Mouse (Mus musculus): ENCODE measurements at regions not wholly inside any gene's neighbourhood (a gene's known extent, or its start where the extent isn't known, plus 50 kb on each side); places are given as distances from the start of the nearest gene placed in this dataset.

DNA sequence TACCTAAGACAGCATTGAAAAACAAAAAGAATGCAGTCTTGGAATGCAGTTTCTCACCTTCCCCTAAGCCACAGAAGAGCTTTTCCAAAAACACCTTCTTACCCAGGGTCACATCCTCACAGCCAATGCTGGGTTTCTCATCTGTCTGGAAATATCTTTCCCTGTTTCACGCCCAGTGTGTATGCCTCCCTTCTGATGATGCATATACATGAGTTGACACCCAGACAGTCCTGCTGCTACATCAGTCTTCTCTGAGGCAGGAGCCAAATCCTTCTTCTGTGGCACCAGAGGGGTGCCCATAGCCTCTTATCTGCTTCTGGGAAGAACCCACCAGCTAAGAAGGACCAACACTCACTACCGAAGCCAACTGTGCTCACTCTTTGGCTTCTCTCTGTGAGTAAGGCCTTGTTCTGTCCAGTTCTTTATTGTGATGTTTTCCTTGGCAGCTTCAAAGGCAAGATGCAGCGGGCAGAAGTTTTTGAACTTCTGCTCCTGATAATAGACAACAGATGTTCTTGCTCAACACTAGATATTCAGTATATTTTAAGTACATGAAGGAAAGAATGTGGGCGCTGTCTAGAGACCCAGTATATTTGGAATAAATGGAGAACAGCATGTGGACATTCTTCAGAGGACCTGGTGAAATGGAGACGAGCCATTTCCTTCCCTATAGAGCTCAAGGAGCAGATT is 228.2 kb downstream of the Nuak1 start:
- H3K27ac ChIP-seq (ENCODE audit: low read length), result no peak overlapping the region
- H3K4me3 ChIP-seq (ENCODE audit: low read depth, low read length), result no peak overlapping the region
- no peaks in the 10 kb centered on the region for H3K36me3 ChIP-seq (ENCODE audit: control insufficient read depth, insufficient read depth, low read length)
- no peaks in the 10 kb centered on the region for H3K4me1 ChIP-seq (ENCODE audit: control insufficient read depth, insufficient read depth, low read length)
- H3K9ac ChIP-seq (replicated peaks; ENCODE audit: low read depth, low read length), result no peak overlapping the region
- H3K4me2 ChIP-seq (replicated peaks; ENCODE audit: low read depth, low read length), result no peak overlapping the region
- peaks cover 3% of the 10 kb centered on the region; the same call in 1 of the 2 replicates for H3K9me3 ChIP-seq (ENCODE audit: control insufficient read depth, low read depth, low read length)
- 74% methylated on average over 5 of the region's 5 CpGs for WGBS
- H3K27me3 ChIP-seq (ENCODE audit: control insufficient read depth, insufficient read depth, low read length), result no peaks in the 10 kb centered on the region
- no peak for ATAC-seq (ENCODE audit: insufficient number of reproducible peaks, insufficient read depth, low FRiP score, low read depth)

DNA sequence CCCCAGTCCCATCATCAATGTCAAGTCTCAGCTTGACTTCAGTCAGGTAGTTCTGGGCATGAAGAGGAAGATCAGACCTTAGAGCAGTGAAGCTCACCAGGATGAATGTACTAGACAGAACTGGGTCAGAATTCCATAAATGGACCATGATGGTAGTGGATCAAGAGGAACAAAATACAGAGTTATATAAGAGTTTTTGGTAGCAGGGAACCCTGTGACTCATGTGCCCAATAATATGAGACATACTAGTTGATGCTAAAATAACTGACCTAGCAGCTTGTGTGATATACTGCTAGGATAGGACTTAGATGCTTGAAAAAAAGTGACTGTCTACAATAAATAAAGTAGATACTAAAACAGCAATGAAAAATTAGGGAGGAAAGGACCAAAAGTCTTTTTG is 225.6 kb downstream of the Nuak1 start:
- H3K9ac ChIP-seq (replicated peaks; ENCODE audit: low read depth, low read length), result no peak overlapping the region
- no peak overlapping the region for H3K4me3 ChIP-seq (ENCODE audit: low read depth, low read length)
- no peaks in the 10 kb centered on the region for H3K4me1 ChIP-seq (ENCODE audit: control insufficient read depth, insufficient read depth, low read length)
- H3K36me3 ChIP-seq (ENCODE audit: control insufficient read depth, insufficient read depth, low read length), result no peaks in the 10 kb centered on the region
- no peak for ATAC-seq (ENCODE audit: insufficient number of reproducible peaks, insufficient read depth, low FRiP score, low read depth)
- H3K9me3 ChIP-seq (ENCODE audit: control insufficient read depth, low read depth, low read length), result no peaks in the 10 kb centered on the region
- H3K27ac ChIP-seq (ENCODE audit: low read length), result no peak overlapping the region
- H3K4me2 ChIP-seq (replicated peaks; ENCODE audit: low read depth, low read length), result no peak overlapping the region
- H3K27me3 ChIP-seq (ENCODE audit: control insufficient read depth, insufficient read depth, low read length), result no peaks in the 10 kb centered on the region

DNA sequence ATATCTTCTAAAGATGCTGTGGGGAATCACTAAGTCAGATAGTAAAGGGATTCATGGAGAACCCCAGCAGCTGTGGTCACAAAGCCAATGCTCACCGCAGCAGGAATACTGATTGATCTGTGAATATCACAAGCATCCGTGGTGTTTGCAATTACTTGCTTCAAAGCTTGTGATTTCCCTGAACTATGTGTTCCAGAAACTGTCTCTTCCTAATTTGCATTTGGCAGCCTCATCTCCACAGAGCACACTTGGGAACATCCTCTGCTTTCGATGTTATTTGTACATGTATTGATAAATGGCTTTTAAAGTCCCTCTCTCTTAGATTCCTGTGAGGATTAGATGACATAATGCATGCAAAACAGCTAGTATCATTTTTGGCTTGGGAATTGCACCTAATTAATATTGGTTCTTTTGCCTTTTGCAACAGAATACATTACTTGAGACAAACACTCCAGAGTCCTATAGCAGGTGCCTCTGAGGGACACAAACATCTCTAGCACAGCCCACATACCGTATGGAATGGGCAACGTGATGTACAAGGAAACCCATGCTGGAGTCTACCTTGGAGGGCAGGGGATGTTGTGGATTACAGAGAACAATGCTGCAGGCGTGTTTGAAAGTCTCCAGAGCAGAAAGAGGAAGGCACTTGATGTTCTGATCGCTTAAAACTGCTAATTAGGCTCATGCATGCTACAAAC is 211.0 kb downstream of the Nuak1 start:
- Histone ChIP-seq H3K9me3 (ENCODE audit: control insufficient read depth, low read depth, low read length) (no peaks in the 10 kb centered on the region), H3K9ac (replicated peaks; ENCODE audit: low read depth, low read length) (no peak overlapping the region), H3K27ac (ENCODE audit: low read length) (no peak overlapping the region), H3K4me2 (replicated peaks; ENCODE audit: low read depth, low read length) (no peak overlapping the region), H3K27me3 (ENCODE audit: control insufficient read depth, insufficient read depth, low read length) (no peaks in the 10 kb centered on the region), H3K36me3 (ENCODE audit: control insufficient read depth, insufficient read depth, low read length) (no peaks in the 10 kb centered on the region), H3K4me1 (ENCODE audit: control insufficient read depth, insufficient read depth, low read length) (no peaks in the 10 kb centered on the region), H3K4me3 (ENCODE audit: low read depth, low read length) (no peak overlapping the region)
- 76% methylated on average over 7 of the region's 7 CpGs for WGBS
- no peak for ATAC-seq (ENCODE audit: insufficient number of reproducible peaks, insufficient read depth, low FRiP score, low read depth)

DNA sequence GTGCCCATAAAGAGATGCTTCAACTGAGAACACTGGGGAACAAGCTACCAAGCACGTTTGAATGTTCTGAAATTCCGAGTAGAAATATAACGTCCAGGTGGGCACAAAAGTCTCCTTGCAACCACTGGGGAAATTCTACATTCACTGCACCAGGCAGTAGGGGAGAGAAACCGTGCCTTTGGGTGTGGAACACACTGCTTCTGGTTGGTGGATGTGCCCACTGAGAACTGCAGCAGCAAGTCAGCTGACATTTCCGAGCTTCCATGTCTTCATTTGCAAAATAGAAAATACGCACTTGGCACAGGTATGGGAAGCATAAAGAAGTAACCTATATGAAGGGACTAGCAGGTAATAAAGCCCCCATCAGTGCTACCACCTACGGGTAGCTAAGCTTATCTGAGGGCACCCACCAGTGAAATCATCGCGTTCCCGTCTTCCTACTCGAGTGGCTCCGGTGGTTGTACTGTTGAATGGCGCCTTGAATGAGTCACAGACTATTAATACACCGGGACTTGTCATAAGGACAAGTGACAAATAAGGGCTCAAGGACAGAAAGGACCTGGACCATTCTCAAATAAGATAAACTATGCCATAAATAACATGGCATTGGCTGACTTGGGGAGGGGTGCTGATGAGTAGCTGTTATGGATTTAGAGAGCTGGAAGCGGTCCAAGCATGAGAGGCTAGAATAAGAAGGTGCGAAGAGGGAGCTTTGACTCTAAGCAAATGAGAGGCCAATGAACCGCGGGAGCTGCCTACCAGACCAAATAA is 210.2 kb downstream of the Nuak1 start:
- ATAC-seq (ENCODE audit: insufficient number of reproducible peaks, insufficient read depth, low FRiP score, low read depth), result no peak
- Histone ChIP-seq H3K4me3 (ENCODE audit: low read depth, low read length) (no peak overlapping the region), H3K27ac (ENCODE audit: low read length) (no peak overlapping the region), H3K9me3 (ENCODE audit: control insufficient read depth, low read depth, low read length) (no peaks in the 10 kb centered on the region), H3K4me2 (replicated peaks; ENCODE audit: low read depth, low read length) (no peak overlapping the region), H3K36me3 (ENCODE audit: control insufficient read depth, insufficient read depth, low read length) (no peaks in the 10 kb centered on the region), H3K4me1 (ENCODE audit: control insufficient read depth, insufficient read depth, low read length) (no peaks in the 10 kb centered on the region), H3K9ac (replicated peaks; ENCODE audit: low read depth, low read length) (no peak overlapping the region), H3K27me3 (ENCODE audit: control insufficient read depth, insufficient read depth, low read length) (no peaks in the 10 kb centered on the region)
- WGBS, result 84% methylated on average over 18 of the region's 18 CpGs

DNA sequence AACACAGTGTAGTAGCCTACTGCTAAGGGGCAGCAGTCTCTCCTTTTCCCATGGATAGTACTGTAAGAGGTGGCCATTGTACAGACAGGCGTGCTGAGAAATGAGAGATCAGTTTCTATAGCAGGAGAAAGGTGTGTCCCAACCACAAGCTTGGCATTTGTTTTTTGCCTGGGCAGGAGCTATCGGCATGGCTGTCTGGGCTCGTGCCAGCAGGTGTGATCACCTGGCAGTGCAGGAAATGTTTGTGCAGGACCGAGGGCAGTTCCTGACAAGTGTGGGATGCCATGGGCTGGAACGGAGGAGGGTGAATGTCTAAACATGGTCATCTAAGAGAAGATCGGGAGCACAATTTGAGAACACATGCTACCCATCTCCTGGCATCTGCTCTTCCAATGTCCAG is 205.4 kb downstream of the Nuak1 start:
- ATAC-seq (ENCODE audit: insufficient number of reproducible peaks, insufficient read depth, low FRiP score, low read depth), result no peak
- H3K27ac ChIP-seq (ENCODE audit: low read length), result no peak overlapping the region
- no peaks in the 10 kb centered on the region for H3K27me3 ChIP-seq (ENCODE audit: control insufficient read depth, insufficient read depth, low read length)
- WGBS, result 90% methylated on average over 6 of the region's 6 CpGs
- no peaks in the 10 kb centered on the region for H3K36me3 ChIP-seq (ENCODE audit: control insufficient read depth, insufficient read depth, low read length)
- no peaks in the 10 kb centered on the region for H3K9me3 ChIP-seq (ENCODE audit: control insufficient read depth, low read depth, low read length)
- no peaks in the 10 kb centered on the region for H3K4me1 ChIP-seq (ENCODE audit: control insufficient read depth, insufficient read depth, low read length)
- H3K4me2 ChIP-seq (replicated peaks; ENCODE audit: low read depth, low read length), result no peak overlapping the region
- H3K9ac ChIP-seq (replicated peaks; ENCODE audit: low read depth, low read length), result no peak overlapping the region
- H3K4me3 ChIP-seq (ENCODE audit: low read depth, low read length), result no peak overlapping the region

DNA sequence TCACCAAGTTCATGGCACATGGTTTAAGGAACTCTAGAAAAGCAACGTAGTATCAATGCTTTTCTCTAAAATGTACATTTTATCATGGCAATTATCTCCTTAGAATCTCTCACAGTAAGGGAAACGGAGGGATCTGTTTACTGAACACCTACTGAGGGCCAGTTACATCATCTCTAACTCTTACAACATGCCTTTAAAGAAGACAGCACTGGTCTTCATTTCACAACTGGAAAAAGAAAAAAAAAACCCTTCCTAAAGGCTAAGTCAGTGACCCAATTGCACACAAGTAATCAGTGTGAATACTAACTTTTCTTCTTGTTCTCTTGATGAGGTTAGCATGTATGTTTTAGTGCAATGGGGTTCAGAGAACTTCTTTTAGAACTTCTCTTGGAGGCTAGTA is 204.2 kb downstream of the Nuak1 start:
- no peaks in the 10 kb centered on the region for H3K9me3 ChIP-seq (ENCODE audit: control insufficient read depth, low read depth, low read length)
- 69% methylated on average over 2 of the region's 2 CpGs for WGBS
- H3K4me1 ChIP-seq (ENCODE audit: control insufficient read depth, insufficient read depth, low read length), result no peaks in the 10 kb centered on the region
- no peak overlapping the region for H3K4me3 ChIP-seq (ENCODE audit: low read depth, low read length)
- H3K27me3 ChIP-seq (ENCODE audit: control insufficient read depth, insufficient read depth, low read length), result no peaks in the 10 kb centered on the region
- H3K36me3 ChIP-seq (ENCODE audit: control insufficient read depth, insufficient read depth, low read length), result no peaks in the 10 kb centered on the region
- ATAC-seq (ENCODE audit: insufficient number of reproducible peaks, insufficient read depth, low FRiP score, low read depth), result no peak
- no peak overlapping the region for H3K9ac ChIP-seq (replicated peaks; ENCODE audit: low read depth, low read length)
- no peak overlapping the region for H3K27ac ChIP-seq (ENCODE audit: low read length)
- no peak overlapping the region for H3K4me2 ChIP-seq (replicated peaks; ENCODE audit: low read depth, low read length)

DNA sequence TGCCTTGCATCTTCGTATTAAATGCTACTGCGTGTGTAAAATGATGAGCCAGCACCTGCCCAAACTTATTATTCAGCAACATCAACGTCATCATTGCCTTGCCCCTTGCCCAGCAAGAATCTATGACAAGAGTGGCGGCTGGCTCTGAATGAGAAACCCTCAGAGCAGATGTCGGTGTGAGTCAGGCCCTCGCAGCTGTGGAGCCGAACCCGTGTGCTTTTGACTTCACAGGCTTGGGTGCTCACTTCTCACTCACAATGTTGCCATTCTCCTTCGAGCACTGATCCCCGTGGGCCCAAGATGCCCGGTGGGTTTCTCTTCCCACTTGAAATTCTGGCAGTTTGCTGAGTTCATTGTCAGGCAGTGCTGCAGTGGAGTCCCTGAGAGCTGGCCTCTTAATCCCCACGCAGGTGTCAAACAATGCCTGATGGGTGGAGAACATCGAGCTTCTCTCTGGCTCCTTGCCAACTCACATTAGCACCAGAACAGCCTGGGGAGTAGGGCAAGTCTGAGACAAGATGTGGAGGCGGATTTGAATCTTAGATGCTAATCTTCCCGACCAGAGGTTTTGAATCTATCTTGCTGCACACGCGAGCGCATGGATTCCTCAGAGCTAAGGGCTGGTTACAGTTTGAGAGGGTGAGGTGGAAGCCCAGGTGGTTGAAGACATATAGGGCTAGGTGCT is 202.0 kb downstream of the Nuak1 start:
- Histone ChIP-seq H3K4me1 (ENCODE audit: control insufficient read depth, insufficient read depth, low read length) (no peaks in the 10 kb centered on the region), H3K4me3 (ENCODE audit: low read depth, low read length) (no peak overlapping the region), H3K9ac (replicated peaks; ENCODE audit: low read depth, low read length) (no peak overlapping the region), H3K9me3 (ENCODE audit: control insufficient read depth, low read depth, low read length) (peaks cover 6% of the 10 kb centered on the region; the same call in 1 of the 2 replicates), H3K36me3 (ENCODE audit: control insufficient read depth, insufficient read depth, low read length) (no peaks in the 10 kb centered on the region), H3K4me2 (replicated peaks; ENCODE audit: low read depth, low read length) (no peak overlapping the region), H3K27ac (ENCODE audit: low read length) (no peak overlapping the region), H3K27me3 (ENCODE audit: control insufficient read depth, insufficient read depth, low read length) (no peaks in the 10 kb centered on the region)
- no peak for ATAC-seq (ENCODE audit: insufficient number of reproducible peaks, insufficient read depth, low FRiP score, low read depth)
- WGBS, result 52% methylated on average over 18 of the region's 18 CpGs

DNA sequence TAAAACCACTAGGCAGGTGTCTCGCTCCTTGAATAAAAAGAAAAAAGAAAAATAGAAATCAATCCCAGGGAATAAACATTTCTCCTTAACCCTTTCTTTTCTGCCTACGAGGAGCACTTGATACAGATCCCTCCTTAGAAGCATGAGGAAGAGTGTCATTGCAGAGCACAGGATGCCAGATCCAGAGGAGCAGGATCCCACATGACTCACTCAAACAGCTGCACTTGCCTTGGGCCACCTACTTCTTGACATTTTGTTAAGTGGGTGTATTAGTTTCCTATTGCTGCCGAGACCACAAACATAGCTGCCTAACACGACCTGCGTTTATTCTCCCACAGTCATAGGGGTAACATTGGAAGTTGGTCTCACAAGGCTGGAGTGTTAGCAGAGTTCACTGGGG is 197.1 kb downstream of the Nuak1 start:
- no peak overlapping the region for H3K9ac ChIP-seq (replicated peaks; ENCODE audit: low read depth, low read length)
- 91% methylated on average over 5 of the region's 5 CpGs for whole genome bisulfite sequencing
- no peaks in the 10 kb centered on the region for H3K4me1 ChIP-seq (ENCODE audit: control insufficient read depth, insufficient read depth, low read length)
- no peak overlapping the region for H3K4me3 ChIP-seq (ENCODE audit: low read depth, low read length)
- no peak overlapping the region for H3K27ac ChIP-seq (ENCODE audit: low read length)
- H3K27me3 ChIP-seq (ENCODE audit: control insufficient read depth, insufficient read depth, low read length), result no peaks in the 10 kb centered on the region
- no peaks in the 10 kb centered on the region for H3K36me3 ChIP-seq (ENCODE audit: control insufficient read depth, insufficient read depth, low read length)
- no peak overlapping the region for H3K4me2 ChIP-seq (replicated peaks; ENCODE audit: low read depth, low read length)
- ATAC-seq (ENCODE audit: insufficient number of reproducible peaks, insufficient read depth, low FRiP score, low read depth), result no peak
- peaks cover 6% of the 10 kb centered on the region; the same call in 1 of the 2 replicates for H3K9me3 ChIP-seq (ENCODE audit: control insufficient read depth, low read depth, low read length)
